Mouse (Mus musculus): ENCODE measurements around the gene Rpl26. TPM values are rescaled to one million over a fixed set of nuclear protein-coding genes. Genes with fewer than 3 reads are reported as not detected.

Gene Rpl26
- total RNA-seq, 2 experiments from 2014 or later = 627 to 764 TPM

Other genes with a start within 250 kb of the Rpl26 start
- 100 to 1,000 TPM; 122 to 139 TPM for gene Myh10, start 210.0 kb upstream of the Rpl26 start, total RNA-seq (2021)
- gene Ndel1, start 29.7 kb upstream of the Rpl26 start, total RNA-seq (2021) = 10 to 100 TPM; 88.5 to 90.3 TPM
- gene Rnf222, start 13.0 kb upstream of the Rpl26 start, total RNA-seq (2021) = not detected
- gene Odf4, start 25.5 kb downstream of the Rpl26 start, total RNA-seq (2021) = not detected
- gene Arhgef15, start 55.9 kb downstream of the Rpl26 start, total RNA-seq (2021) = 1 to 10 TPM; 5.8 to 6.9 TPM
- gene Slc25a35, start 66.5 kb downstream of the Rpl26 start, total RNA-seq (2021) = 1 to 10 TPM; 4.4 to 7.6 TPM
- gene Rangrf, start 73.6 kb downstream of the Rpl26 start, total RNA-seq (2021) = 10 to 100 TPM; 15.1 to 18.1 TPM
- 10 to 100 TPM; 18.9 to 29.3 TPM for gene Pfas, start 106.9 kb downstream of the Rpl26 start, total RNA-seq (2021)
- gene Ctc1, start 114.3 kb downstream of the Rpl26 start, total RNA-seq (2021) = 10 to 100 TPM; 35.5 to 36.0 TPM
- 1 to 10 TPM in 1 of 2 experiments, under 1 TPM in 1; 0.85 to 1.0 TPM for gene Aurkb, start 144.1 kb downstream of the Rpl26 start, total RNA-seq (2021)
- 10 to 100 TPM; 27.4 to 31.4 TPM for gene Borcs6, start 158.1 kb downstream of the Rpl26 start, total RNA-seq (2021)
- 10 to 100 TPM; 21.1 to 21.6 TPM for gene Tmem107, start 169.2 kb downstream of the Rpl26 start, total RNA-seq (2021)
- 1,000 to 10,000 TPM in 1 of 2 experiments, 100 to 1,000 TPM in 1; 978 to 1,010 TPM for gene Vamp2, start 186.9 kb downstream of the Rpl26 start, total RNA-seq (2021)
- gene Per1, start 193.6 kb downstream of the Rpl26 start, total RNA-seq (2021) = 10 to 100 TPM; 70.1 to 89.0 TPM
- gene Hes7, start 218.8 kb downstream of the Rpl26 start, total RNA-seq (2021) = under 1 TPM; 0.80 to 0.96 TPM
- under 1 TPM; 0.68 to 0.89 TPM for gene 9130213A22Rik, start 221.0 kb downstream of the Rpl26 start, total RNA-seq (2021)
- gene Aloxe3, start 224.3 kb downstream of the Rpl26 start, total RNA-seq (2021) = 1 to 10 TPM; 5.2 to 6.8 TPM